Mouse (Mus musculus): ENCODE measurements around the gene Map3k19. TPM values are rescaled to one million over a fixed set of nuclear protein-coding genes. Genes with fewer than 3 reads are reported as not detected.
A peak's percentile ranks its signal among the peaks of the same experiment; 100 is the strongest.

The Map3k19 gene
- total RNA-seq, 2 experiments from 2014 or later = 6.1 to 7.1 TPM

- no peak for DNase-seq
These were observed 58.1 kb downstream of the Map3k19 start for GRCm38 (mm10) chr1:127796752-127797151.

DNA sequence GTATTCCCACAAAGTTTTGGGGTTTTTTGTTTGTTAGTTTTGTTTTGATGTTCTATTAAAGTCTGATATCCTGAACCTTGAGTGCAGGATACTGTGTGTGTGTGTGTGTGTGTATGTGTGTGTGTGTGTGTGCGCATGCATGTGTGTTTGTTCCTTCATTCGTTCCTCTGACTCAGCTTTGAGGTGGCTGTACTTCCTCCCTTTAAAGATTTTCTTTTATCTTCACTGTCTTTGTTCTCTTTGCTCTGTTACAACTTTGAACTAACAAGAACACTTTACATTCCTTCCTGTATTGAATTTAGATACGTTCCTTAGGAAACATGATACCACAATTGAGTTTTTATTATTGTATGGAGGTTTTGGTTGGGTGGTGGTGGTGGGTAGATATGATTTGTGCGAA lies 58.5 kb downstream of the Map3k19 start:
- DNase-seq = no peak

- no peak for DNase-seq
These were observed 59.6 kb downstream of the Map3k19 start for GRCm38 (mm10) chr1:127795087-127795769.

DNA sequence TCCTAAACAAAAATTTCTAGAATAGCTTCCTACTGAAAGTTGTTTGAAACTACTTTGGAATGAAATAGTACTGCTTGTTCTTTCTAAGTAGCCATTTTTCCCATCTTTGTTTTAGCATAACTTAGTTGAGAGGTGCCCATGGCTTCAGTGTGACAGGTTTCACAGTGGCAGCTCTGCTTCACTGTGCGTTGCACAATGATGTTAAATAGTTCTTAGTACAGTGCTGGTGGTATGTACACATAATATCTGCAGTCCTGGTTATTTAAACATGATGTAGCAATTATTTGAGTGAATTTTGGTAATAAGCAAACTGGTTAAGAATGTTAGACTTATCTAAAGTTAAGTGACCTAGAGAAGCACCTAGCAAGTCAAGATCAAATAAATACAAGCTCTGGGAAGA lies 61.4 kb downstream of the Map3k19 start:
- DNase-seq = no peak

- DNase-seq = no peak
These were observed 65.9 kb downstream of the Map3k19 start for GRCm38 (mm10) chr1:127788943-127789342.

DNA sequence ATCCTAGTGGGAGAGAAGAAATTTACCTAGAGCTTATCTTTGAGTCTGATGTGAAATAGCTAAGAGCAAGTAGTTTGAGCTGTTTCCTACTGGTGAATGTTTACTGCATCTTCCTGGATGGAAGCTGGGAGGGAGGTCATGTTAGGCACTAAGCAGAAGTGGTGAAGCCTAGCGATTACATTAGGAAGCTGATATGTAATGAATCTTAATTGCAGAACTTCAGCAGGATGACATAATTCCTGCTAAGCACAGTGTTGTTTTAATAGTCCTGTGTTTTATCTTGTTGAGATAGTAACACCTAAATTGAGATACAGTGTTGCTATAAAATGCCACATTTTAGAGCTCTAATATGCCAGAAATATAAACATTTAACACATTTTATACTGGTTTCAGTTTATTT lies 68.9 kb downstream of the Map3k19 start:
- no peak for DNase-seq

DNA sequence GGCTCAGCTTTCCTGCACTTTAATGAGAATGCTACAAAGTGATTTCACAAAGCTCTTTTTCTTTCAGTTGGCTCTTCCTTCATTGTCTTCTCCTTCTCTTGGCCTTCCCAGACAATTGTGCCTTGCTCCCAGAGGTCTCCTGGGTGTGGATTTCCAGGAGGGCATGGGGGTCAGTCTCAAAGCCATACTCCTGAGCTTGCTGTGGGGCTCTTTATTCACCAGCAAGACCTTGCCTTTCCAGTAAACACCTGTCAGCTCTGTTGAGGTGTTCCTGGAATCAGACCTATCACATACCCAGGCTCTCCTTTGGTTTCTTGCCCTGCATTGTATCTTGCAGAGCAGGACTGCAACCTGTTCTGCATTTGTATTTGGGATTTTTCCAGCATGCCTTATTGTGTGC lies 71.0 kb downstream of the Map3k19 start:
- no peak for DNase-seq

- no peak for DNase-seq
These were observed 74.0 kb downstream of the Map3k19 start for GRCm38 (mm10) chr1:127780849-127781248.

DNA sequence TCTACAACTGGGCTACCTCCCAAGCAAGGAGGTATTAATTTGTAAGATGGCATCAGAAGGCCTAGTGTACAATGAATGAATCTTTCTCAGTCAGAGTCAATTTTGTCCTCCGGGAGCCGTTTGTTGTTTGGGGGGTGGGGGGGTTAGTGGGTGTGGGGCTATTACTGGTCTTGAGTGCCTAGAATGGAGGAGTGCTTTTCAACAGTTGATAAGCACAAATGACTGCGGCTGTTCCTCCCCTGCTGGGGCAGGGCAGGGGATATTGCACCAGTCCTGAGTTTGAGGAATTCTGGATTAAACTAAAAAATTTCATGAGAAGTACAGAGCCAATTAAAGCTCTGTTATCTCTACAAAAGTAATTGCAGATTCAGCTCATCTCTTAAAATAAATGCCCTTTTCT lies 74.7 kb downstream of the Map3k19 start:
- DNase-seq = no peak

GRCm38 (mm10) chr1:127778611-127779010 lies 76.2 kb downstream of the Map3k19 start:
- DNase-seq = no peak

DNA sequence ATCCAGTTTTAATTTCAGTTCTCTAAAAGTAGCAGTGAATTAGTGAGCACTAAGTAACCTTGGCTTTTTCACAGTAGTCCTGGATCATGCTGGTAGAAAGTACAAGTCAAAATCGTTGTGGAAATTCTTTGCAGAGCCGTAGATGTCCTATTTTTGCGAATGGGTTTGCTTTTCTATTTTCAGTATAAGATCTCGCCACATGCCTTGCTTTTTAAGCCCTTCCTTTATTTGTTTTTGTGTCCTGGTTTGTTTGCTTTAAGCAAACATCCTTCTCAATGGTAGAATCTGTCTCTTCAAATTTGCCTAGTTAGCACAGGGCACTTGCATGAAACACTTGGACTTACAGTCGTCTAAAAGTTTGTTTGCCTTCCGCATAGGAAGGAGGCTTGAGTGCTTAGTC lies 78.6 kb downstream of the Map3k19 start:
- DNase-seq = no peak

DNA sequence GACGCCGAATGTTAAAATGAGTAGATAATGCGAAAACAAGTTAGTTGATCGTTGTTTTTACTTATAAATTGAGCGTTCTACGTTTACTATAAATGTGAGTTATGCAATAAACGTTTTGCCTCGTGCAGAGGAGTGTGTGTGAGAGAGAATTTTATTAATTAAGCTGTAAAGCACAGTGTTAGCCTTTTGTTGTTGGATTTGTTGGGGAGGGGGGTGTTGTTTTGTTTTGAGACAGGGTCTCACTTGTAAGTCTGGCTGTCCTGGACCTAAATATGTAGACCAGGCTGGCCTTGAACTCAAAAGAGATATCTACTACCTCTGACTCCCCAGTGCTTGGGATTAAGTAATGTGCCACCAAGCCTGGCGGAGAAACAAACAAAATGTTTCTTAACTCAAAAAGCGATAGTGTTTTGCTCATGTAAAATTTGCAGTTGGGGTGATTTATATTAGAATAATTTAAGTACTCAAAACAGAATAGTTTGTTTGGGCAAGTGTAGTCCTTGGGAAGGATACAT lies 79.6 kb downstream of the Map3k19 start:
- no peak for DNase-seq

- DNase-seq = no peak
These were observed 80.3 kb downstream of the Map3k19 start for GRCm38 (mm10) chr1:127774501-127774880.

DNA sequence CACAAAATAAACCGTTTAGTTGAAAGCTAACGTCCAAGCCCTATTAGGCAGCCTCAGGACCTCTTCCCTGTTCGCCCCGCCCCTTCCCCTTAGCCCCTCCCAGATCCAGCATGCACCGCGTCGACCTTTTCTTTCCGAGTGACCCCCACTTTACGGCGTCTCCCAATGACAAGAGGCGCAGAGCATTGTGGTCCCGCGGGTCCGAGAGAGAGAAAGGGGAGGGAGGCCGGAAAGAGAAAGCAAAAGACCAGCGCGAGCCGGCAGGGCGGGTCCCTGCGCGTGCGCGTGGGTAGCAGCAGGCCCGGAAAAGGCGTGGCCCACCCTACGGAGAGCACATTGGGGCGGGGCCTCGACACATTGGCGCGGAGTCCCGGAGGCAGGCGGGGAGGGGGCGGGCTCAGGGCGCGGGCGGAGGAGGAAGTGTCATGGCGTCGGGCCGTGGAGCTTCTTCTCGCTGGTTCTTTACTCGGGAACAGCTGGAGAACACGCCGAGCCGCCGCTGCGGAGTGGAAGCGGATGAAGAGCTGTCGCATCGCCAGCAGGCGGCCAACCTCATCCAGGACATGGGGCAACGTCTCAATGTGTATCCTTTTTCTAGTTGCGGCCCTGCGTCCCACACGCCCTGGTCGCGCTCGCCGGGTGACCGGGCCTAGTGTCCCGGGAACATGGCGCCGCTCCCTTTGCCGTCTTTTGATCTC lies 80.9 kb downstream of the Map3k19 start, which contains the start of gene Ccnt2:
Ccnt2 (plus strand) TSS at position 362 of the 698 bp plus-strand sequence.
- DNase-seq = peak; percentile 99

DNA sequence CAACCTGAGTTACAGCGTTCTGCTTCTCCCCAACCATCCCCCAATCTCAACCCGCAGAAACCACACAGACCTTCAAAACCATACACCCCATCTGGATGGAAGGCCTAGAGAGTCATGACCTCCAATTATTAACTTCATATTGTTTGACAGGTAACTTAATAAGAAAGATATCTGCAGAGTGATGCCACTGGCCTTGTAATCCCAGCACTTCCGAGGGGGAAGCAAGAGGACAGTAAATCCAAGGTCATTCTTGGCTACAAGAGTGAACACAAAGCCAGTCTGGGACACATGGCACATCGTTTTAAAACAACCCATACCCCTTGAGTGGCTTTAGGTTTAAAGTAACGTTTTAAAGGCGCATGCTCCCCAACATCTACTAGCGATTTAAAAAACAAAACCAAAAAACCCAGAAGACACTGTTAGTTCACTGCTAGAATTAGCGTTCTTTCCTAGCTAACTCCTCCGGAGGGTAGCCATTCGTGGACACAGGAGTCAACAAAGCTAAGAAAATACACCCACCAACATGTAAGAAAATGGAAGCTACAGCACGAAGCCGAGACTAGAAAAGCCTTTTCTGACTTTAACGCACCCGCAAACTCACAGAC lies 81.5 kb downstream of the Map3k19 start:
- DNase-seq = no peak

GRCm38 (mm10) chr1:127766741-127767140 lies 88.1 kb downstream of the Map3k19 start:
- DNase-seq = no peak

- no peak for DNase-seq
These were observed 89.4 kb downstream of the Map3k19 start for GRCm38 (mm10) chr1:127765468-127765867.

Other genes with a start within 250 kb of the Map3k19 start
- gene Tmem163, start 175.5 kb downstream of the Map3k19 start, total RNA-seq (2021) = 10 to 100 TPM; 10.4 to 11.7 TPM
- not detected for gene Acmsd, start 125.6 kb downstream of the Map3k19 start, total RNA-seq (2021)
- gene Ccnt2, start 80.9 kb downstream of the Map3k19 start, total RNA-seq (2021) = 10 to 100 TPM; 65.2 to 76.8 TPM
- 10 to 100 TPM; 68.5 to 69.1 TPM for gene Rab3gap1, start 13.7 kb upstream of the Map3k19 start, total RNA-seq (2021)
- gene Zranb3, start 248.0 kb upstream of the Map3k19 start, total RNA-seq (2021) = 1 to 10 TPM; 5.8 to 7.2 TPM
- gene R3hdm1, start 248.3 kb upstream of the Map3k19 start, total RNA-seq (2021) = 100 to 1,000 TPM; 242 to 274 TPM

All from layer of hippocampus, postnatal 36 days (tissue).